Mouse (Mus musculus): ENCODE data around the gene Pcmt1.

The Pcmt1 gene

GRCm38 (mm10) chr10:7589592-7590233, 91.2 kb downstream of the Pcmt1 start, which contains the start of gene Lrp11:
Gene Lrp11, plus strand, starts transcription at chr10:7589800.
- peak; percentile 85 to 96 for DNase-seq (ENCODE audit: low spot score in 2 of 2)

- no peak for DNase-seq (ENCODE audit: low spot score in 2 of 2)
Measured at GRCm38 (mm10) chr10:7586771-7587170, 94.2 kb downstream of the Pcmt1 start.

- no peak for DNase-seq (ENCODE audit: low spot score in 2 of 2)
Measured at GRCm38 (mm10) chr10:7582891-7583557, 97.9 kb downstream of the Pcmt1 start.

GRCm38 (mm10) chr10:7582157-7582890, 98.6 kb downstream of the Pcmt1 start:
- DNase-seq (ENCODE audit: low spot score in 2 of 2): no peak

- DNase-seq (ENCODE audit: low spot score in 2 of 2): no peak
Measured at GRCm38 (mm10) chr10:7581401-7581800, 99.5 kb downstream of the Pcmt1 start.

Measured in urinary bladder, adult 18-20 months (tissue).